Mouse (Mus musculus) CH12.LX (cell line): ENCODE results near the gene Rnf141. TPM values are rescaled to one million over a fixed set of nuclear protein-coding genes. Genes with fewer than 3 reads are reported as not detected.
A peak's percentile ranks its signal among the peaks of the same experiment; 100 is the strongest.

Experiments
- DNase-seq: peaks from one replicate; pipeline ENCODE4 v3.0.0-alpha.2; 2013; ENCODE audit errors: extremely low read depth
- H3K27ac ChIP-seq: 2 replicates; pipeline ENCODE4 v1.5.1; 2012; ENCODE audit warnings: low read depth, mild to moderate bottlenecking, control low read depth, moderate library complexity; ENCODE audit not compliant: insufficient read depth
- H3K27me3 ChIP-seq: replicated peaks from 2 replicates; pipeline ENCODE3; 2012; ENCODE audit warnings: inconsistent platforms
- H3K36me3 ChIP-seq, 2 experiments: replicated peaks in 1 of 2; 2 replicates each; pipeline versions ENCODE3 to v1.6.1; 2012; ENCODE audit warnings: inconsistent platforms in 1 of 2, low read length in 1 of 2, mild to moderate bottlenecking in 1 of 2, mixed read lengths in 1 of 2, moderate library complexity in 1 of 2; ENCODE audit not compliant: control insufficient read depth in 1 of 2, insufficient read depth in 1 of 2
- H3K4me1 ChIP-seq, 2 experiments: 2 replicates each; pipeline ENCODE4 v1.6.1; 2012; ENCODE audit warnings: inconsistent platforms in 1 of 2, moderate library complexity in 1 of 2; ENCODE audit not compliant: insufficient read depth in 2 of 2, control insufficient read depth in 1 of 2
- H3K4me2 ChIP-seq: 2 replicates; pipeline ENCODE4 v1.6.1; 2012; ENCODE audit warnings: low read depth, mild to moderate bottlenecking, control low read depth; ENCODE audit not compliant: poor library complexity, insufficient read depth, severe bottlenecking
- H3K4me3 ChIP-seq, 3 experiments: fragments of 150-350 bp in 1 of 3; sonication (generic) in 1 of 3; replicated peaks in 1 of 3; 2 replicates each; pipeline versions ENCODE3 to v1.5.1; 2011 to 2012; ENCODE audit warnings: low read depth in 2 of 3, low read length in 2 of 3, mild to moderate bottlenecking in 2 of 3, moderate library complexity in 2 of 3, control low read depth in 1 of 3, improper control_type of control experiment in 1 of 3, inconsistent platforms in 1 of 3, mixed read lengths in 1 of 3; ENCODE audit not compliant: poor library complexity in 1 of 3
- H3K79me2 ChIP-seq: replicated peaks from 2 replicates; pipeline ENCODE4 v1.6.1; 2012; ENCODE audit warnings: mild to moderate bottlenecking, moderate library complexity; ENCODE audit not compliant: control insufficient read depth, poor library complexity, insufficient read depth, severe bottlenecking; ENCODE audit errors: extremely low read depth
- H3K9ac ChIP-seq: 2 replicates; pipeline ENCODE4 v1.6.1; 2012; ENCODE audit warnings: low read depth, mild to moderate bottlenecking, control low read depth, moderate library complexity; ENCODE audit not compliant: insufficient read depth
- H3K9me3 ChIP-seq: replicated peaks from 2 replicates; pipeline ENCODE3; 2012; ENCODE audit warnings: low read length, inconsistent platforms, mixed read lengths
- BHLHE40 ChIP-seq: IDR thresholded peaks from 2 replicates; pipeline ENCODE4 v1.6.1; 2011; ENCODE audit warnings: mild to moderate bottlenecking, low read depth, low read length, improper control_type of control experiment
- CHD2 ChIP-seq: IDR thresholded peaks from 2 replicates; pipeline ENCODE4 v1.6.1; 2011; ENCODE audit warnings: low read length, improper control_type of control experiment
- E2F4 ChIP-seq: IDR thresholded peaks from 2 replicates; pipeline ENCODE4 v1.6.1; 2011; ENCODE audit warnings: low read depth, low read length, improper control_type of control experiment; ENCODE audit not compliant: insufficient replicate concordance
- ELF1 ChIP-seq: IDR thresholded peaks from 2 replicates; pipeline ENCODE4 v1.6.1; 2014; ENCODE audit warnings: low read depth, mild to moderate bottlenecking, inconsistent platforms, low read length, improper control_type of control experiment
- EP300 ChIP-seq: IDR thresholded peaks from 2 replicates; pipeline ENCODE4 v1.6.1; 2011; ENCODE audit warnings: low read length, improper control_type of control experiment
- ETS1 ChIP-seq: conservative IDR thresholded peaks from 2 replicates; pipeline ENCODE4 v1.6.1; 2012; ENCODE audit warnings: low read depth, mild to moderate bottlenecking, inconsistent platforms, low read length, improper control_type of control experiment, moderate library complexity
- HCFC1 ChIP-seq: IDR thresholded peaks from 2 replicates; pipeline ENCODE4 v1.6.1; 2012; ENCODE audit warnings: low read depth, mild to moderate bottlenecking, inconsistent platforms, low read length, improper control_type of control experiment
- IRF4 ChIP-seq: IDR thresholded peaks from 2 replicates; pipeline ENCODE4 v1.6.1; 2014; ENCODE audit warnings: low read depth, mild to moderate bottlenecking, inconsistent platforms, low read length, improper control_type of control experiment
- JUN ChIP-seq: IDR thresholded peaks from 2 replicates; pipeline ENCODE4 v1.6.1; 2011; ENCODE audit warnings: low read depth, mild to moderate bottlenecking, low read length, improper control_type of control experiment, moderate library complexity; ENCODE audit not compliant: insufficient read depth
- JUND ChIP-seq: conservative IDR thresholded peaks from 2 replicates; pipeline ENCODE4 v1.6.1; 2011; ENCODE audit warnings: low read depth, low read length, improper control_type of control experiment
- MEF2A ChIP-seq: IDR thresholded peaks from 2 replicates; pipeline ENCODE4 v1.6.1; 2014; ENCODE audit warnings: low read depth, mild to moderate bottlenecking, inconsistent platforms, low read length, improper control_type of control experiment, borderline replicate concordance
- NELFE ChIP-seq: IDR thresholded peaks from 2 replicates; pipeline ENCODE4 v1.6.1; 2011; ENCODE audit warnings: low read depth, low read length, improper control_type of control experiment
- POLR2A ChIP-seq: IDR thresholded peaks from 2 replicates; pipeline ENCODE4 v1.6.1; 2011; ENCODE audit warnings: low read depth, mild to moderate bottlenecking, improper control_type of control experiment, low read length
- SIN3A ChIP-seq: IDR thresholded peaks from 2 replicates; pipeline ENCODE4 v1.6.1; 2012; ENCODE audit warnings: low read length, improper control_type of control experiment, inconsistent platforms
- SMC3 ChIP-seq: IDR thresholded peaks from 2 replicates; pipeline ENCODE4 v1.6.1; 2011; ENCODE audit warnings: low read depth, low read length, improper control_type of control experiment
- TBP ChIP-seq: conservative IDR thresholded peaks from 2 replicates; pipeline ENCODE4 v1.6.1; 2011; ENCODE audit warnings: low read depth, low read length, improper control_type of control experiment
- ZMIZ1 ChIP-seq: IDR thresholded peaks from 2 replicates; pipeline ENCODE4 v1.6.1; 2012; ENCODE audit warnings: low read depth, mild to moderate bottlenecking, inconsistent platforms, low read length, improper control_type of control experiment
- ZNF384 ChIP-seq: IDR thresholded peaks from 2 replicates; pipeline ENCODE4 v1.6.1; 2012; ENCODE audit warnings: low read depth, low read length, improper control_type of control experiment, inconsistent platforms
- dilution Hi-C: fragments of 300-500 bp; cut with MboI; formaldehyde crosslinking; loops from 2 replicates; pipeline ENCODE4 v1.14.3; 2020; ENCODE audit warnings: low sequenced_read_pairs; ENCODE audit not compliant: extremely low pct_unique_long_range_greater_than_20kb, extremely low pct_ligation_motif_present
- in situ Hi-C: fragments of 300-500 bp; cut with MboI; formaldehyde crosslinking; loops from 3 replicates; pipeline ENCODE4 v1.14.3; 2019; ENCODE audit warnings: low sequenced_read_pairs, low pct_ligation_motif_present, low pct_unique_long_range_greater_than_20kb, mixed read lengths
- polyA plus RNA-seq: library from polyadenylated mRNA; unstranded; fragments of >175 nt; gene quantifications from 2 replicates; pipeline ENCODE4 v1.2.1, GENCODE M21; 2012; ENCODE audit warnings: low read depth; ENCODE audit not compliant: insufficient read length
- total RNA-seq, 2 experiments: library from RNA; depleted of rRNA; stranded (reverse); fragments of 300-350 nt in 1 of 2; fragments of >200 nt in 1 of 2; gene quantifications; 2 replicates each; pipeline ENCODE4 v1.2.3; 2012 to 2014

The Rnf141 gene
- total and polyA plus RNA-seq, 3 experiments = 16.1 to 21.5 (median 18.1) TPM

DNA sequence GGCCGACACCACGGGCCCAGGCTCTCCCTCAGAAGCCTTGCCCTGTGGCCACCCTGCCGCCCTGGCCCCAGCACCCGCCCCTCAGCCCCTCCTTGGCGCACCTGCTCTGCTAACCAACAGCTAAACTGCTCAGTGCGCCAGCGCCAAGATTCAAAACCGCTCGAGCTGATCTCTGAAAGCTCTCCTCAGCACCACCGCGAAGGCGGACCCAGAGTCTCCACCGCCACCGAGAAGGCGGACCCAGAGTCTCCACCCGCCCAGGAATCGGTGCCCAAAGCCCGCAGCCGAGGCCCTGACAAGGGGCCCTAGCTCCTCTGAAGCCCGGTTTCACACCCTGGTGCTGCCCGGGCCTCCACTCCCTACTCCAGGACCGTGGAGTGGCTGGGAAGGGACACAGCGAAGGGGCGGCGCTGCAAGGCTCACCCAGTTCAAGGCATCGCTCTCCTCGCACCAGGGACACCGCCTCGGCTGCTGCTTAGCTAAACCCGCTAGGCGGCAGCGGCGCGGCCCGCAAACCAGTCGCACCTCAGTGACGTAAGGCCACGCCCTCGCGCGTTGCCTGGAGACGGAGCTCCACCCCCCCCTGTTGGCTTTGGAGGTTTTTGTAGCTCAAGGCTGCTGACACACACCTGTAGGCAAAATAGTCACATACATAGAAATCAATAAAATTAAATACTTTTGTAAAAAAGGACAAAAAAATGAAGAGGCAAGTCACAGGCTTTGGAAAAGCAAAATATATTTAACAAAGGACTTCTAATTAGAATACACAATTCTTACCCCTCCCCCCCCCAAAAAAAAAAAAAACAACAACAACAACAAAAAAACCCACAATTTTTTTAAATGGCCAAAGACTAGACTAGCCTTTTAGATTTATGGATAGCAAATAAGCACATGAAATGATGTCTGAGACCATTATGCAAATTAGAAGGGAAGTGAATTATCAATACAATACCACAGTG, at the start of gene Rnf141 (continued):
- peak; percentile 53; the same call in 1 of the 2 replicates for TF ChIP-seq MEF2A

- no peak overlapping the region for H3K4me3 ChIP-seq
- H3K27ac ChIP-seq = no peak overlapping the region
- dilution Hi-C loops = no loop called here
- H3K27me3 ChIP-seq = no peaks in the 10 kb centered on the region
- no peak overlapping the region for H3K4me2 ChIP-seq
- H3K4me1 ChIP-seq = peaks cover 0 to 9% of the 10 kb centered on the region in 2 experiments; a peak in 2 of 4 replicates
- no peaks in the 10 kb centered on the region for H3K79me2 ChIP-seq
- no peak overlapping the region for H3K9ac ChIP-seq
- no peaks in the 10 kb centered on the region for H3K9me3 ChIP-seq
- DNase-seq = peak; percentile 18
- TF ChIP-seq ZMIZ1 = no peak
- TF ChIP-seq ZNF384 = no peak
- TF ChIP-seq POLR2A = no peak
- no peak for TF ChIP-seq SIN3A
- no peak for TF ChIP-seq TBP
- peak; percentile 57 for TF ChIP-seq EP300
- TF ChIP-seq E2F4 = no peak
- no peak for TF ChIP-seq ETS1
- no peak for TF ChIP-seq JUND
- TF ChIP-seq ELF1 = no peak
- TF ChIP-seq SMC3 = no peak
- no peak for TF ChIP-seq JUN
- no peak for TF ChIP-seq HCFC1
- no peak for TF ChIP-seq BHLHE40
- TF ChIP-seq NELFE = no peak
- no peak for TF ChIP-seq CHD2
- TF ChIP-seq IRF4 = peak; percentile 83
- TF ChIP-seq, all 38 proteins: peak for 2
- in situ Hi-C loops = no loop called here
- no peaks in the 10 kb centered on the region for H3K36me3 ChIP-seq
These were observed 47.3 kb upstream of the Rnf141 start for GRCm38 (mm10) chr7:110891501-110891986.
